In the genomic region with DNA sequence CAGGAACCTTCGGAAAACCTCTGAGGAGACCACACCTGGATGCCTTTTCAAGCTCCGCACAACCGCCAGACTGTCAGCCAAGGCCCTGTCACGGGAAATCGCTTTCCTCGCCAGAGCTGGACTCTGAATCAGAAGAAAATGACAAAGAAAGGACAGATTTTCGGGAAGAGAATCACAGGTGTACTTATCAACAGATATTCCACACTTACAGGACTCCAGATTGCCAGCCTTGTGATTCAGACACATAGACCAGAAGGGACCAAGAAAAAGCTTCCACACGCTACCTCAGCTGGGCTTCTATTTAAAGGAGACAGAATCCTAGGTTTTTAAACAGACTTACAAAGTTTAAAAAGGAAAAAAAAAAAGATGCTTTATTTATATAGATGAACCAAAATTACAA, we compare ENCODE assay signal across 27 mouse cellular contexts. TPM values are rescaled to one million over a fixed set of nuclear protein-coding genes. Genes with fewer than 3 reads are reported as not detected.
DNase-seq lines count a peak whose midpoint lies in the region; ATAC-seq lines count a peak whose summit lies in the region.
"Had no signal": no experiment of that assay in that cellular context is flagged by ENCODE, and none has a peak within 500 bp of the region (broad histone marks: within the 10 kb centered on the region; RNA-seq: fewer than 3 reads in every experiment).

No protein-coding gene starts in this region.

- H3K27ac ChIP-seq in limb, embryonic 12.5 days, result peak overlapping the region; percentile 45; the same call in 1 of the 2 replicates
- H3K27ac ChIP-seq in limb, embryonic 10.5 days, result no peak overlapping the region
- peak overlapping the region; percentile 1; the same call in 1 of the 2 replicates for H3K27ac ChIP-seq in limb, embryonic 13.5 days
- H3K27ac ChIP-seq: heart, embryonic 15.5 days; hindbrain, embryonic 10.5 days; hindbrain, embryonic 13.5 days had no signal

- no peak overlapping the region for H3K9ac ChIP-seq in limb, embryonic 12.5 days (replicated peaks)
- no peak overlapping the region for H3K9ac ChIP-seq in limb, embryonic 13.5 days
- H3K9ac ChIP-seq: embryonic facial prominence, embryonic 15.5 days; forebrain, postnatal 0 days; heart, embryonic 12.5 days; heart, embryonic 15.5 days; hindbrain, embryonic 13.5 days had no signal

- H3K36me3 ChIP-seq in limb, embryonic 12.5 days, result peaks cover 95% of the 10 kb centered on the region
- peaks cover 94% of the 10 kb centered on the region for H3K36me3 ChIP-seq in limb, embryonic 10.5 days
- peaks cover 91% of the 10 kb centered on the region for H3K36me3 ChIP-seq in limb, embryonic 13.5 days

- WGBS in limb, embryonic 12.5 days, result 96% methylated on average over 8 of the region's 8 CpGs
- 92% methylated on average over 8 of the region's 8 CpGs for WGBS in limb, embryonic 10.5 days
- 90% methylated on average over 8 of the region's 8 CpGs for WGBS in limb, embryonic 13.5 days

- no peak overlapping the region for H3K4me3 ChIP-seq in limb, embryonic 12.5 days (replicated peaks)
- no peak overlapping the region for H3K4me3 ChIP-seq in limb, embryonic 10.5 days
- H3K4me3 ChIP-seq in limb, embryonic 13.5 days, result no peak overlapping the region
- H3K4me3 ChIP-seq: embryonic facial prominence, embryonic 15.5 days; heart, embryonic 12.5 days; heart, embryonic 15.5 days; hindbrain, embryonic 10.5 days; hindbrain, embryonic 13.5 days had no signal

- peak; percentile 20; the same call in 1 of the 2 replicates for ATAC-seq in frontal cortex, adult (ENCODE audit: low TSS enrichment)
- no peak for ATAC-seq in limb, embryonic 12.5 days (ENCODE audit: insufficient number of reproducible peaks, insufficient read depth, low FRiP score, low TSS enrichment, low read depth)
- no peak for ATAC-seq in limb, embryonic 13.5 days (ENCODE audit: low FRiP score, low read depth)
- no peak for ATAC-seq in activated CD4-positive, CD25-positive, alpha-beta regulatory T cell, adult 4 months
- ATAC-seq: forebrain, embryonic 14.5 days; forebrain, postnatal 0 days; hindbrain, embryonic 16.5 days had no signal

- H3K4me1 ChIP-seq in limb, embryonic 12.5 days (replicated peaks), result no peaks in the 10 kb centered on the region
- no peaks in the 10 kb centered on the region for H3K4me1 ChIP-seq in limb, embryonic 10.5 days
- H3K4me1 ChIP-seq in limb, embryonic 13.5 days, result no peaks in the 10 kb centered on the region
- H3K4me1 ChIP-seq: embryonic facial prominence, embryonic 15.5 days; heart, embryonic 12.5 days; heart, embryonic 15.5 days; hindbrain, embryonic 10.5 days; hindbrain, embryonic 13.5 days had no signal

- H3K9me3 ChIP-seq in limb, embryonic 12.5 days, result no peaks in the 10 kb centered on the region
- no peaks in the 10 kb centered on the region for H3K9me3 ChIP-seq in limb, embryonic 10.5 days (replicated peaks)
- H3K9me3 ChIP-seq in limb, embryonic 13.5 days, result no peaks in the 10 kb centered on the region
- H3K9me3 ChIP-seq: embryonic facial prominence, embryonic 15.5 days; heart, embryonic 12.5 days; heart, embryonic 15.5 days; hindbrain, embryonic 10.5 days; hindbrain, embryonic 13.5 days had no signal

- no peak for DNase-seq in frontal cortex, postnatal 14 days (ENCODE audit: low spot score in 2 of 2)
- no peak for DNase-seq in limb, embryonic 10.5 days (ENCODE audit: low spot score)
- DNase-seq in brain, adult 2 months (ENCODE audit: low read depth, low spot score), result peak; percentile 61
- DNase-seq in right cerebral cortex, adult 18-20 months, result no peak
- DNase-seq: adrenal gland, postnatal 10 days; adrenal gland, postnatal 36 days; cerebellum, adult 11 months; cerebellum, adult 2 months; cerebellum, adult 9-11 months; cerebellum, postnatal 25 days; embryo, embryonic 11 days; forebrain, postnatal 0 days; gastrocnemius, postnatal 10 days; gastrocnemius, postnatal 36 days; heart, postnatal 10 days; heart, postnatal 36 days had no signal

- no peaks in the 10 kb centered on the region for H3K27me3 ChIP-seq in limb, embryonic 12.5 days
- H3K27me3 ChIP-seq in limb, embryonic 10.5 days (ENCODE audit: low read depth, poor library complexity, severe bottlenecking), result no peaks in the 10 kb centered on the region
- no peaks in the 10 kb centered on the region for H3K27me3 ChIP-seq in limb, embryonic 13.5 days
- H3K27me3 ChIP-seq: embryonic facial prominence, embryonic 15.5 days; heart, embryonic 12.5 days; heart, embryonic 15.5 days; hindbrain, embryonic 13.5 days had no signal

- H3K4me2 ChIP-seq in limb, embryonic 12.5 days, result no peak overlapping the region
- H3K4me2 ChIP-seq in limb, embryonic 13.5 days (replicated peaks), result no peak overlapping the region
- H3K4me2 ChIP-seq: embryonic facial prominence, embryonic 15.5 days; heart, embryonic 12.5 days; heart, embryonic 15.5 days; hindbrain, embryonic 13.5 days had no signal

RNA-seq across cellular contexts. Expression of a gene that starts 48.7 kb away (rescaled TPM):
- polyA plus RNA-seq in limb, embryonic 12.5 days (2016; fragmentation: Nextera tagmentation; extraction: Ambion mirVana), result 84.4 and 85.6 TPM in 2 replicates
- 31.6 and 49.9 TPM in 2 replicates for polyA plus RNA-seq in limb, embryonic 10.5 days (2016; fragmentation: Nextera tagmentation; extraction: Ambion mirVana)
- 61.5 and 64.9 TPM in 2 replicates for polyA plus RNA-seq in limb, embryonic 13.5 days (2015; fragmentation: Nextera tagmentation; extraction: Ambion mirVana)
- not detected for polyA plus RNA-seq in activated CD4-positive, CD25-positive, alpha-beta regulatory T cell, adult 4 months (2017; shearing (Covaris generic))

Comparison
In these comparisons a context has a peak if more than half of its experiments do, and no peak if none do; other contexts are left out.
1. RNA of a gene that starts 48.7 kb away (polyA plus RNA-seq): 84.4 to 85.6 TPM in limb, embryonic 12.5 days, 61.5 to 64.9 TPM in limb, embryonic 13.5 days and 31.6 to 49.9 TPM in limb, embryonic 10.5 days; not detected in activated CD4-positive, CD25-positive, alpha-beta regulatory T cell, adult 4 months; every median in the first group is over 10 times any median in the second.